Mouse (Mus musculus): ENCODE measurements around the gene Zfp3. TPM values are rescaled to one million over a fixed set of nuclear protein-coding genes. Genes with fewer than 3 reads are reported as not detected.

The Zfp3 gene
- polyA plus RNA-seq, 1 experiment = 1.1 TPM

- H3K79me2 ChIP-seq (ENCODE audit: control insufficient read depth, insufficient read depth) = no peaks in the 10 kb centered on the region
- TF ChIP-seq FOSL1 (IDR thresholded peaks at IDR 0.05; ENCODE audit: insufficient read depth, low read length, poor library complexity, severe bottlenecking) (no peak), MYOG (IDR thresholded peaks at IDR 0.05; ENCODE audit: control insufficient read depth, extremely low read depth, insufficient read length) (no peak), CEBPB (IDR thresholded peaks at IDR 0.05; ENCODE audit: low read depth) (no peak), CTCF (IDR thresholded peaks at IDR 0.05; ENCODE audit: control insufficient read depth, insufficient read depth, insufficient read length) (no peak)
- H3K27me3 ChIP-seq (ENCODE audit: control insufficient read depth, insufficient read depth, insufficient read length) = no peaks in the 10 kb centered on the region
- H3ac ChIP-seq (ENCODE audit: control insufficient read depth, insufficient read length, low read depth) = no peak overlapping the region
- H3K4me3 ChIP-seq (ENCODE audit: insufficient read depth, poor library complexity, severe bottlenecking) = no peak overlapping the region
- H3K79me3 ChIP-seq (ENCODE audit: low read depth) = no peaks in the 10 kb centered on the region
- H3K36me3 ChIP-seq (ENCODE audit: control insufficient read depth, insufficient read depth) = no peaks in the 10 kb centered on the region
Measured at GRCm38 (mm10) chr11:70811471-70812240, 47.6 kb downstream of the Zfp3 start.

GRCm38 (mm10) chr11:70812365-70812764 is 48.4 kb downstream of the Zfp3 start, which contains the start of gene Scimp:
Gene Scimp, minus strand, starts transcription at chr11:70812586.
- Histone ChIP-seq H3K79me2 (ENCODE audit: control insufficient read depth, insufficient read depth) (no peaks in the 10 kb centered on the region), H3K79me3 (ENCODE audit: low read depth) (no peaks in the 10 kb centered on the region), H3K36me3 (ENCODE audit: control insufficient read depth, insufficient read depth) (no peaks in the 10 kb centered on the region), H3ac (ENCODE audit: control insufficient read depth, insufficient read length, low read depth) (no peak within 1 kb of the TSS), H3K27me3 (ENCODE audit: control insufficient read depth, insufficient read depth, insufficient read length) (no peaks in the 10 kb centered on the region), H3K4me3 (ENCODE audit: insufficient read depth, poor library complexity, severe bottlenecking) (no peak within 1 kb of the TSS)
- TF ChIP-seq MAX (IDR thresholded peaks at IDR 0.05) (no peak), CTCF (IDR thresholded peaks at IDR 0.05; ENCODE audit: control insufficient read depth, insufficient read depth, insufficient read length) (no peak), MYOD1 (IDR thresholded peaks at IDR 0.05; ENCODE audit: control insufficient read depth, insufficient read length, low read depth) (no peak), MYOG (IDR thresholded peaks at IDR 0.05; ENCODE audit: control insufficient read depth, extremely low read depth, insufficient read length) (no peak), FOSL1 (IDR thresholded peaks at IDR 0.05; ENCODE audit: insufficient read depth, low read length, poor library complexity, severe bottlenecking) (no peak), USF1 (IDR thresholded peaks at IDR 0.05; ENCODE audit: low read depth) (no peak), CEBPB (IDR thresholded peaks at IDR 0.05; ENCODE audit: low read depth) (no peak)

- Histone ChIP-seq H3K79me3 (ENCODE audit: low read depth) (no peaks in the 10 kb centered on the region), H3ac (ENCODE audit: control insufficient read depth, insufficient read length, low read depth) (no peak overlapping the region), H3K27me3 (ENCODE audit: control insufficient read depth, insufficient read depth, insufficient read length) (no peaks in the 10 kb centered on the region), H3K4me3 (ENCODE audit: insufficient read depth, poor library complexity, severe bottlenecking) (no peak overlapping the region), H3K79me2 (ENCODE audit: control insufficient read depth, insufficient read depth) (no peaks in the 10 kb centered on the region), H3K36me3 (ENCODE audit: control insufficient read depth, insufficient read depth) (no peaks in the 10 kb centered on the region)
- TF ChIP-seq USF1 (IDR thresholded peaks at IDR 0.05; ENCODE audit: low read depth) (no peak), CTCF (IDR thresholded peaks at IDR 0.05; ENCODE audit: control insufficient read depth, insufficient read depth, insufficient read length) (no peak), CEBPB (IDR thresholded peaks at IDR 0.05; ENCODE audit: low read depth) (no peak), MYOD1 (IDR thresholded peaks at IDR 0.05; ENCODE audit: control insufficient read depth, insufficient read length, low read depth) (no peak), MYOG (IDR thresholded peaks at IDR 0.05; ENCODE audit: control insufficient read depth, extremely low read depth, insufficient read length) (no peak), MAX (IDR thresholded peaks at IDR 0.05) (no peak), FOSL1 (IDR thresholded peaks at IDR 0.05; ENCODE audit: insufficient read depth, low read length, poor library complexity, severe bottlenecking) (no peak)
Measured at GRCm38 (mm10) chr11:70815071-70815470, 51.1 kb downstream of the Zfp3 start.

- H3ac ChIP-seq (ENCODE audit: control insufficient read depth, insufficient read length, low read depth) = no peak overlapping the region
- TF ChIP-seq USF1 (IDR thresholded peaks at IDR 0.05; ENCODE audit: low read depth) = no peak
- TF ChIP-seq MYOD1 (IDR thresholded peaks at IDR 0.05; ENCODE audit: control insufficient read depth, insufficient read length, low read depth) = no peak
- peak; percentile 9 for TF ChIP-seq CTCF (IDR thresholded peaks at IDR 0.05; ENCODE audit: control insufficient read depth, insufficient read depth, insufficient read length)
- no peak for TF ChIP-seq MYOG (IDR thresholded peaks at IDR 0.05; ENCODE audit: control insufficient read depth, extremely low read depth, insufficient read length)
- no peak for TF ChIP-seq FOSL1 (IDR thresholded peaks at IDR 0.05; ENCODE audit: insufficient read depth, low read length, poor library complexity, severe bottlenecking)
- TF ChIP-seq CEBPB (IDR thresholded peaks at IDR 0.05; ENCODE audit: low read depth) = no peak
- no peak for TF ChIP-seq MAX (IDR thresholded peaks at IDR 0.05)
- no peaks in the 10 kb centered on the region for H3K79me2 ChIP-seq (ENCODE audit: control insufficient read depth, insufficient read depth)
- H3K27me3 ChIP-seq (ENCODE audit: control insufficient read depth, insufficient read depth, insufficient read length) = no peaks in the 10 kb centered on the region
- H3K4me3 ChIP-seq (ENCODE audit: insufficient read depth, poor library complexity, severe bottlenecking) = no peak overlapping the region
- H3K79me3 ChIP-seq (ENCODE audit: low read depth) = no peaks in the 10 kb centered on the region
- H3K36me3 ChIP-seq (ENCODE audit: control insufficient read depth, insufficient read depth) = no peaks in the 10 kb centered on the region
Measured at GRCm38 (mm10) chr11:70815498-70816078, 51.6 kb downstream of the Zfp3 start.

GRCm38 (mm10) chr11:70816770-70817169 is 52.8 kb downstream of the Zfp3 start:
- Histone ChIP-seq H3K79me2 (ENCODE audit: control insufficient read depth, insufficient read depth) (no peaks in the 10 kb centered on the region), H3ac (ENCODE audit: control insufficient read depth, insufficient read length, low read depth) (no peak overlapping the region), H3K27me3 (ENCODE audit: control insufficient read depth, insufficient read depth, insufficient read length) (no peaks in the 10 kb centered on the region), H3K4me3 (ENCODE audit: insufficient read depth, poor library complexity, severe bottlenecking) (no peak overlapping the region), H3K79me3 (ENCODE audit: low read depth) (no peaks in the 10 kb centered on the region), H3K36me3 (ENCODE audit: control insufficient read depth, insufficient read depth) (no peaks in the 10 kb centered on the region)
- no peak for TF ChIP-seq USF1 (IDR thresholded peaks at IDR 0.05; ENCODE audit: low read depth)
- TF ChIP-seq MAX (IDR thresholded peaks at IDR 0.05) = no peak
- no peak for TF ChIP-seq CTCF (IDR thresholded peaks at IDR 0.05; ENCODE audit: control insufficient read depth, insufficient read depth, insufficient read length)
- TF ChIP-seq CEBPB (IDR thresholded peaks at IDR 0.05; ENCODE audit: low read depth) = no peak
- TF ChIP-seq FOSL1 (IDR thresholded peaks at IDR 0.05; ENCODE audit: insufficient read depth, low read length, poor library complexity, severe bottlenecking) = no peak
- no peak for TF ChIP-seq MYOG (IDR thresholded peaks at IDR 0.05; ENCODE audit: control insufficient read depth, extremely low read depth, insufficient read length)
- no peak for TF ChIP-seq MYOD1 (IDR thresholded peaks at IDR 0.05; ENCODE audit: control insufficient read depth, insufficient read length, low read depth)

All from C2C12 (cell line).